Mouse (Mus musculus) gastrocnemius, postnatal 25 days (tissue): Measurements from ENCODE around the gene Ifnlr1. TPM values are rescaled to one million over a fixed set of nuclear protein-coding genes. Genes with fewer than 3 reads are reported as not detected.
"Not testable (repeated sequence)": the region's sequence is repeated elsewhere in the genome, so short reads cannot be mapped to it uniquely, and the experiment has no call there.

Source experiments
- DNase-seq: peaks from one replicate; pipeline ENCODE4 v3.0.0; 2022
- total RNA-seq, 2 experiments: library from RNA; stranded (reverse); gene quantifications; 1 replicate in 1 of 2; 2 replicates in 1 of 2; pipeline ENCODE4 v1.2.3; 2021

The Ifnlr1 gene
- total RNA-seq, 2 experiments from 2014 or later = 0.13 to 0.23 TPM

DNA sequence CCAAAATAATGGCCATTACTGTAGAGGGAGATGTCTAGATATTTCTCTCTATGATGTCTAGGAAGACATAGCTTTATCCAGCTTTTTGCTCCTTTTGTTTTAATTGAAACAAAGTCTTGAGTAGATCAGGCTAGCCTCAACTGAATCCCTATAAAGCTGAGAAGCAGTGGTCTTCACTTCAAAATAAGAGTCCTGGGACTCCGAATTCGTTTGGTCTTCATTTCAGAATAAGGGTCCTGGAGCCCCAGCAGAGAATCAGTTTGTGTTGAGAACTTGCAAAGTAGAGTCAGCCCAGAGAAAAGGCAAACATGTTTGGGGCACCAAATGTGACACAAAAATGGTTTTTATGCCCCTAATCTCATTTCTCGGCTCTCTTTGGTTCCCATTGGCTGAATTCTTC is 1.4 kb upstream of the Ifnlr1 start:
- no peak for DNase-seq

DNA sequence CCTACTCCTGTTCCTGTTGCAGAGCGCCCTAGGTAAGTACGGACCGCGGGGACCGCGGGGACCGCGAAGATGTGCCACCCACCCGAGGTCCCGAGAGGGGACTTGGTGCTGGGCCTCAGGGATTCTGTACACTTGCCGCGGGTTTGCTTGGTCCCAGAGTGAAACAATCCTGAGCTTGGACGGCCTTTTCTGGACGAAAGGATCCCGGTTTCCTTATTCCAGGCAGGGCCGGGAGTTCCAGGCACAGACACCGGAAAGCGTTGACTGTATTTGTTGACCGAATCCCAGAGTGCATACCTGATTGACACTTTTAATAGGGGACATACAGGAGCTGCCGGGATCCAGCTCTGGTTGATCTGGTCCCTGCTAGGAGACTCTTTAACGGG is 474 bp downstream of the Ifnlr1 start:
- no peak for DNase-seq

DNA sequence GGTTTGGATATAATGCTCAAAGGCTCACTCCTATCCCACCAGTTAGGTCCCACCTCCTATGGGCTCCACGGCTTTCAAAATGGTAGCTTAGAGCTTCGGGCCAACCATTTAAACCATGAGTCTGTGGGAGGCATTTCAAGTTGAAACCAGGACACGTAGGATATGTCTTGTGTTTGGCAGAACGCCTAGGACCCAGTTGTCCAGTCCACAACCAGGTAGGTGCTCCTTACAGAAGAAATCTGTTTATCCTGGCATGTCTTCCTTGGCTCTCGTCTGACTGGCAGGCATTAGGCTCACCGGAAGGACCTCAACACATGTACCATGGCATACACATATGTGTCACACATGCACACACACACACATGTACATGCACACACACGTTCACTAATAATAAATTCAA is 3.7 kb downstream of the Ifnlr1 start:
- DNase-seq = no peak

DNA sequence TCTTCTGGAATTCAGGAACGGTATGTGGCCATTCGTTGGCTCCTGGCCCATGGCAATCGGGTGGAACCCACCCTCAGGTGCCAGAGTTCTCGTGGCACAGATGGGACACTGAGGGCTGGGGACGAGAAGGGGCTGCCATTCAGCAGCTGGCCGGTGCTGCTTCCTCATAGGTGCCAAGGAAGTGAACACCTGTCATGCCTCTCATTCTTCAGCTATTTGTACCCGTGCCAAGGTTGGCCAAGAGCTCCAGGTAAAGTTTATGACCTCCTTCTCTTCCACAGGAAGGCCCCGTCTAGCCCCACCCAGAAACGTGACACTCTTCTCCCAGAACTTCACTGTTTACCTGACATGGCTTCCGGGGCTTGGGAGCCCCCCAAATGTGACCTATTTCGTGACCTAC is 4.2 kb downstream of the Ifnlr1 start:
- DNase-seq = no peak

DNA sequence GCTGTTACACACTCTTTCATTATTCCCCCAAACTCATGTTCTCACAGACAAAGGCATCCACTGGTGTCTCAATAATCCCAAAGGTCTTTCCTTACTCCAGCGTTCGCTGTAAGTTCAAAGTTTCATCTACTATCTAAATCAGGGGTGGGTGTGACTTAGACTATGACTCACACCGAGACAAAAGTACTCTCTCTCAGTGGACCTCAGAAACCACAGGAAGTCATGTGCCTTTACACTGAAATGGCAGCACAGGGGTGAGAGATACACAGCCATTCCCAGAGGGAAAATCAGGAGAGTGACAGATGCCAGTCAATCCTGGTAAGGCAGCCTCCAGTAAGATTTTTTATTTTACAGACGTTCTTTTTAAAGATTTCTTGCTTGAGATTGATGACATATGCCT is 6.8 kb downstream of the Ifnlr1 start:
- no peak for DNase-seq

DNA sequence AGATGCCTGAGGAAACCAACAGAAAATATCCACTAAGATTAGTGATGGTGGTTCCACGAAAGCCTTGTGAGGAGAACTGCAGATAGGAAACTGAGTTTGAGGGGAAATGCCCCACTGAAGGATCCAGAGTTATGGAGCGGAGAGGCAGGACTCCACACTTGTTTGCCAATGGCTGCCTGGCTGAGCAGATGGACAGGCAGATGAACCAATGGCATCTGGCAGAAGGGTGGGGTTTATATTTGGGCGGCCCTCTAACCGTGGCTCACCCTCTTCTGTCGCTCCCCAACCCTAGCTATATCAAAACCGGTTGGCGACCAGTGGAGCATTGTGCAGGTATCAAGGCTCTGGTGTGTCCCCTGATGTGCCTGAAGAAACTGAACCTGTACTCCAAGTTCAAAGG is 12.4 kb downstream of the Ifnlr1 start:
- DNase-seq = no peak

DNA sequence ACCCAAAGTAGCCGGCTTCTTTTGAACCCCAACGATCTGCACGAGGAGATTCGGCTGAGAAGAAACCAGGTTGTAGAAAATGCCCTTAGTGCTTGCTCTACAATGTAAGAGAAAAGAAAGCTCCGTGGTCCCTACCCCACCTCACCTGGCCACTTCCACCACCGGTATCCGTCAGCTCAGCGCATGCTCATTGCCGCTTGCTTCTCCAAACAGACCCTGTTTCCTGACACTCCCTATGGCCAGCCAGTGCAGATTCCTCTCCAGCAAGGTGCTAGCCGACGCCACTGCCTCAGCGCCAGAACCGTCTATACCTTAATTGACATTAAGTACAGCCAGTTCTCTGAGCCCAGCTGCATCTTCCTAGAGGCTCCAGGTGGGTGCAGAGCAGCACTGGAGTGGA is 17.4 kb downstream of the Ifnlr1 start:
- no peak for DNase-seq

DNA sequence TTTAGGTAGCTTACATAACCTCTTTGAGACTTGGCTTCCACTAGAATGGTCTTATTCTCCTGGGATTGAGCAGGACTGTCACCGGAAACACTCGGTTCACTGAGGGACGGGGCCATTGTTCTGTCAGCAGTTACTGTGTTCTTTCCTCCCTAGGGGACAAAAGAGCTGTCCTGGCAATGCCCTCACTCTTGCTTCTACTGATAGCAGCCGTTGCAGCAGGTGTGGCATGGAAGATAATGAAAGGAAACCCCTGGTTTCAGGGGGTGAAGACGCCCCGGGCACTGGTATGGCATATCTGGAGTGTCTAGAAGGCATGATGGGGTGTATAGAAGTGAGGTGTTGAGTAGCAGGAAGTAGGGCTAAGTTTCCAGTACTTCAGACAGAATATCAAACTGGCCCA is 17.9 kb downstream of the Ifnlr1 start:
- DNase-seq = peak; percentile 13

DNA sequence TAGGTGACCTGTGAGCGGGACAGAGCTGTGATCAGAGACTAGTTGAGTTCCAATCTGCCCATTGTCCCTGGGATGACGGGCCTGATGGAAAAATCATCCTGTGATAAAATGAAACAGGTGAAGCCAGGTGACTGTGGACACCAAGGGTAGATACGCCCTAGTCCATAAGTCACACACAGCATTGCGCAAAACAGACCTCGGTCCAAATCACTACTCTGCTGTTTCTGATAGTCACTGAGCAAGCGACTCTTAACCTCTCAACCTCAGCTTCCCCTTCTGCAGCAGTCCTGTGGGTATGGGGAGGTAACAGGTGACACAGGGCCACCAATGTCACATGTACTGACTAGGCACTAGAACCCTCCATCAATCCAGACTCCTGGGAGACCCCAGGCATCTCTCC is 20.0 kb downstream of the Ifnlr1 start:
- DNase-seq = no peak

DNA sequence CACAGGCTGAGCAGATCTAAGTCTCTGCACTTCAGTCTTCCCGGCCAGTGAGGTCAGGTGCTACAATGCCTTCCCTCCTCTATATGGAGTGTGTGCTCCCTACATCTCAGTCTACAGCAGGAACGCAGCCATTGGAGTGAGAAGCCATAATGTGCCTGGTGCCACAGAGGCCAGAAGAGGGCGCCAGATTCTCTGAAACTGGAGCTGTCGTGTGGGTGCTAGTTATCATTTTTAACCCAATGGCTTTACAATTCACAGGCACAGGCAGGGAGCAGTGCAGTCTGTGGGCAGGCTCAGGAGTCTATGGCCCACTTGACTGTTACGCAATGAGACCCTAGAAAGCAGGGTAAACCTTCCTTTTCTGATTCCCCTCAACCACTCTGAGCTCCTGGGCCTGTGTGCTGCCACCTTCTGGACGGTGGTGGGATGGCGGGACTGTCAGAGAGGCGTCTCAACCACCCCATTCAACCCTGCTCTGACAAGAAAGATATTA is 23.0 kb downstream of the Ifnlr1 start:
- peak; percentile 55 for DNase-seq

DNA sequence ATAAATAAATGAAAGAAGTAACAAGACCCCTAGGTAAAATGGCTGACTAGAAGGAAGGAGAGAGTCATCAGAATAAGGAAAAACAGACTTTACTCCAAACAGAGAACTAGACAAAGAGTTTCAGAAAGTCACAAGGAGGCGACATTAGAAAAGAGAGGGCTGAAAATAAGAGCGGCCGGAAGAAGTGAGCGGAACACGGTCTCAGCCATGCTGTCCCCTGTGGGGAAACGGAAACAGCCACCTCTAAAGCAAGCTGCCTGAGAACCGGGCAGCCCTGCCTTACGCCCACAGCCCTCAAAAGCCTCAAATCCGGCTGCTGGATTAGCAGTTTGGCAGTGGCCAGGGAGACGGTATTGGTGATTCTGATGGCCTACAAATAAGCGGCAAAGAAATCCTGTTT is 23.5 kb downstream of the Ifnlr1 start:
- no peak for DNase-seq

DNA sequence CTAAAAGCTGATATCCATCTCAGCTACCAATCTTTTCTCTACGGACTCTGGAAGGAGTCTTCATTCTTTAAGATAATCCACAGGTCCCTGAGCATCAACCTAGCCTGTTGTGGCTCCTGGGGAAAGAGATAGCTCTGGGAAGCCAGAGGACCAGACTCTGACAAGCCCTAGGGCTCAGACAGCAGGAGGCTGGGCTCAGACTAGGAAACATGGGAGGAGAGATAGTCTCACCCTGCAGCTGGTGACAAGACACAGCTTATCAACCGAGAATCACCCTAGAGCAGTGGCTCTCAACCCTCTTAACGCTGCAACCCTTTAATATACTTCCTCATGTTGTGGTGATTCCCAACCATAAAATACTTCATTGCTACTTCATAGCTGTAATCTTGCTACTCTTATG is 24.3 kb downstream of the Ifnlr1 start:
- no peak for DNase-seq

DNA sequence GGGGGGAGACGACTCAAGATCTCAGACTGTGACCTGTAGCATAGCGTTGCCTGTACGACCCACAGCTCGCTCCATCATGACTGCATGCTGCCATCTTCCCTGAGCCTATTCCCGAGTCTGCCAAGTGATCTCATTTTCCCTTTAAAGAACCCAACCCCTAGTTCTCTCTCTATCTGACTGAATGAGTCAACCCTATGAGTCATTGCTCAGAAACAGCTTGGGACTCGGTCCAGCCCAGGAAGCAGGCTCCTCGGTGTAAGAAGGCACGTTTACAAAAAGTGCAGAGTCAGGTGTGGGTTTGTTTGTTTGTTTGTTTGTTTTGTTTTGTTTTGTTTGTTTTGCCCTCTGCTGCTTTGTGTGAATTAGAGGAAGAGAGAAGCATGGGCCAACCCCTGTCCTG is 28.7 kb downstream of the Ifnlr1 start:
- DNase-seq = no peak

DNA sequence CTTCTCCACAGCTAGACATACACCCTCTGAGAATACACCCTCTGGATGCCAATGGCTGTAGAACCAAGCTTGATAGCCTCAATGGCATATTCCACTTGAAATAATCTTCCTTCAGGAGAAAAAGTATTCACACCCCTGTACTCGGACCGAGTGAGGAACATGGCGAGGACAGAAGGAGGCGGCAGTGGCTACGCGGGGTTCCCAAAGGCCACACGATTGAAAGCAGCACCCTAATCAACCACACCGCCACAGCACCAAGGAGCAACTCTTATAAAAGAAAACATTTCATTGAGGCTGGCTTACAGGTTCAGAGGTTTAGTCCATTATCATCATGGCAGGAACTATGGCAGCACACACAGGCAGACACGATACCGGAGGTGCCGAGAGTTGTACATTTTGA is 30.4 kb downstream of the Ifnlr1 start:
- DNase-seq = not testable (repeated sequence)

DNA sequence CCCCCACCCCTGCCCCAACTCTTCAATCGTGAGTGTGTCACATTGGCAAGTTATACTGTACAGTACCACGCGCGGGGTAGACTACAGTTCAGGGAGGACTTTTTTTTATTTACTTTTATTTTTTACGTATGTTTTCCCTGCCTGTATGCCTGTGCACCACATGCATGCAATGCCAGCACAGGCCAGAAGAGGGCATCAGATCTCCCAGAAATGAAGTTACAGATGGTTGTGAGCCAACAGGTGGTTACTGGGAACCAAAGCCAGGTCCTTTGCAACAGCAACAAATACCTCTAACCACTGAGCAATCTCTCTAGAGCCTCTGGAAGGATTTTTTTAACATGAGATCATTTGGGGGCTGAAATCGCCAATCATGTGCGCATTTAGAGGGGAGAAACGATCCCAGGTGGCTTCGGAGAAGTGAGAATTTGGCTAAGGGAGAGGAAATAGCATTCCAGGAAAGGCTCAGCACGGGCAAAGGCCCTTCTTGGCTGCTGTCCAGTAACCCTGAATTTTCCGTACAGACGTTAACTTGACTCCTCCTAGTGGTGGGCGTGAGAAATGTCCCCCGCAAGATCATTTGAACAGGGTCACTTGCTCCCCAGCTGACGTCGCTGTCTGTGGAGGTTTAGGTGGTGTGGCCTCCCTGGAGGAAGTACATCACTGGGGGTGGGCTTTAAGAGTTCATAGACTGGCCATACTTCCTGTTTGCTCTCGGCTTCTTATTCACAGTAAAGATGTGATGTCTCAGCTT is 36.6 kb downstream of the Ifnlr1 start:
- DNase-seq = no peak

DNA sequence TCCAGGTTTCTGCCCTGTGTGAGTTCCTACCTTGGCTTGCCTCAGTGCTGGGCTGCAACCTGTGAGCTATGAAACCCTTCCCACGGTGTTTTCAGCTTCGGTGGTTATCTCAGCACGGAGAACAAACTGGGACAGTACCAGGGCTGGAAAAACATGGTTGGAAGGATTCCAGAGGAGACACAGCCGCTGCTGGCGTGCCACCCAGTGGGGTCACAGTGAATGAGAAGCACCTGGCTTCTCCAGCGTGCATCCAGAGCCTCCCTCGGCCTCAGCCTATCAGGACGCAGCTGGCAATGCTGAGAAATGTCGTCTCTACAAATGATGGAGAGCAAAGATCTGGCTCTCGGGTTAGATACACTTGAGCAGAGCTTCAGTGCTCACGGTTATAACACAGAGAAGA is 40.3 kb downstream of the Ifnlr1 start:
- no peak for DNase-seq

DNA sequence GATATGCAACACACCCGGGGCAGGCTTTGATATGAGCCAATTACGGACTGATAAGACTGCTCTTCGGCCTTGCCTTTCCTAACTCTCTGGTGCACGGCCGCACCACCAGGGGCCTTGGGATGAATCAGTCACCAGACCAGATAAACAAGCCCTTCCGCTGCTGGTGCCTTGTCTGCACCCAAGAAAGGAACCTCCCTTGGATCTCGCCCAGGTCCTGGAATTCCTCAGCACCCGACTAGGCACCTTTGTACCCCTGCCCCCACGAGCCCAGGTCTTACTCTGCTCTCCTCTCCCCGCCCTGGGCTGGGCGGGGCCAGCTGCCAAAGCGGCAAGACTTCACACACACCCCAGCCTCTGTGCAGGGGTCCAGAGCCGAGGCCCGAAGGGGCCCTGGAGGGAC is 41.7 kb downstream of the Ifnlr1 start, which contains the start of gene Il22ra1:
TSS of gene Il22ra1 (plus strand) at position 356 of the 400 bp plus-strand sequence.
- DNase-seq = no peak

DNA sequence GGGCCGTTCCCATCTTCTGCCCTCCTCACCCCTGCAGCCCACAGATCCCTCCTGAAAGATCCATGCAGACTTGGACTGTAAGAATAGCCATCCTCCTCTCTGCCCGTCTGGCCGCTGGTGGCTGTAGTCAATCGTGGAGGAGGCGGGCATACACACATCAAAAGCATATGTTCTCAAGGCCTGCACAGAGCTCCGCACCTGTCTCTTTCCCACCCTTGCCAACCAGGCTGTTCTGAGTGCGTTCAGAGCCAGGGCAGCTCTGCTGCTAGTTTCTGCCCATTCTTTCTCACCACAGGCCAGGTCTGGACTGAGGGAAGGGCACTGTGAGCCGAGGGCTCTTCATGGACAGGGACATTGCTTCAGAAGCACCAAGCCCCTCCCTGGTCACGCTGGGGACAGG is 44.1 kb downstream of the Ifnlr1 start:
- DNase-seq = no peak

DNA sequence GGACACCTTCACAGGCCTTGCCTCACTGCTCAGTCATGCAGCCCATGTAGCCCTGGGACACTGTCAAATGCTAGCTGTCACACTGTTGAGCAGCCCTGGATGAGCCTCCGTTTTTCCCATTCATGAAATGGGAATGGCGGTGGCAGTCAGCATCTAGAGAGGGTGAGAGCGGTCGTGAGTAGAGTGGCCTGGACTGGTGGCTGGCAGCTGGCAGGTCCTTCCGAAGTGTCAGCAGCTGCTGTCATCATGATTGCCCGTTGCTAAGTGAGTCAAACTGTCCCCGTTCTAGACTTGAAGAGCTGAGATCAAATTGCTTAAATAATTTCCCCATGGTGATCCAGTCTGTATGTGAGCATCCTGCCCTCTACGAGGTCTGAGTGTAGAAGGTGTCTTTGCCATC is 44.9 kb downstream of the Ifnlr1 start:
- DNase-seq = peak; percentile 25

DNA sequence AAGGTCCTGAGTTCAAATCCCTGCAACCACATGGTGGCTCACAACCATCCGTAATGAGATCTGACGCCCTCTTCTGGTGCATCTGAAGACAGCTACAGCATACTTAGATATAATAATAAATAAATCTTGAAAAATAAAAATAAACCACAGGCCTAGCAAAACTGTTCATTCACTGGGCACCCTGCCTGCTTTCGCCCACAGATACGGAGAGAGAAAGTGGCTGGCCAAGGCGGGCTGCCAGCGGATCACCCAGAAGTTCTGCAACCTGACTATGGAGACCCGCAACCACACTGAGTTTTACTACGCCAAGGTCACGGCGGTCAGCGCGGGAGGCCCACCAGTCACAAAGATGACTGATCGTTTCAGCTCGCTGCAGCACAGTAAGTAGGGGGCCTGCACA is 47.8 kb downstream of the Ifnlr1 start:
- no peak for DNase-seq

DNA sequence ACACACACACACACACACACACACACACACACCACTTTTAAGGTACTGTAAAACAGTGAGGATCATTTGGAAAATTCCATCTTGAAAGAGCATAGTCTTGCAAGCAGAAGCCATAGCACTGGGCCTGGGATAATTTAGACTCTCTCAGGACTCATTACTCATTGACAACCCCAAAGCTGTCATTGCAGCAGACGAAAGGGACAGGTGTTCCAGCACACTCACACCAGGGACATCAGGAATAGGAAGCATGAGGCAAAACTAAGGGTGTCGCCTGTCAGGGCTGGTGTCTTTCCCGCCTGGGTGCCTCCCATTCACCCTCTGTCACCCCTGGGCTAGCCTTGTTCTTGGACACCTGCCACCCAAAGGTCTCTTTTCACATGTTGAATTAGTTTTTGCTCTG is 50.8 kb downstream of the Ifnlr1 start:
- DNase-seq = no peak

DNA sequence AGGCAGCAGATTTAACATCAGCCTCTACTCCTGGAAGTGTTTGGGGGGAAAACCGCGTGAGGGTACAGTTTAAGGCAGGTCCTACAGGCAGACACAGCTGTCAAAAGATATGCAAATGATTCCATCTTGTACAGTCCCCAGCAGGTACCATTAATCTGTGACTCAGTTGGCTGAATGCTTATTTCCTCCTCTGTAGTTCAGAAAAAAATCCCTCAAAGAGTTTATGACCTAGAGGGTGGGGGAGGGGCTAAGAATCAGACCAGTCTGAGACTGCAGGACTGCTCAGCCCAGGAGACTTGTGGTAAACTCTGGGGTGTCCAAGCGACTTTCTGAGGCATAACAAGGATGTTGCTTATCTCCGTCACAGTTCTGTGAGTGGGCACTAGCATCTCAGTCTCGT is 52.1 kb downstream of the Ifnlr1 start:
- DNase-seq = no peak

DNA sequence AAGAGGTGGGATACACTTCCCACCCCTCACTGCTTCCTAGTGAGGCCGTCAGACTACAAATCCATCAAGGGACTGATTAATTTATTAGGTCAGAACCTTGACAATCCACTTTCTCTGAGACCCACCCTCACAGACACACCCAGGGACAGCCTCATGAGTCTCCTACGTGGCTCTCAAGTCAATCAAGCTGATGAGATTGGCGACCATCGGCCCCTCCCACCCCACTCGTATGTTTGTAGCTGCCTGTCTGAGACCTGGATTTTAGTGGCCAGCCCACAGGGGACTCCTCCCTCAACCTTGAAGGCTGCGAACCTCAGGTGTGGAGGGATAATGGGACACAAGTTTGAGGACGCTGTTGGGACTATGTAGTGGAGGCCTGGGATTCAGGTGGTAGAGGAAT is 53.1 kb downstream of the Ifnlr1 start:
- DNase-seq = no peak

DNA sequence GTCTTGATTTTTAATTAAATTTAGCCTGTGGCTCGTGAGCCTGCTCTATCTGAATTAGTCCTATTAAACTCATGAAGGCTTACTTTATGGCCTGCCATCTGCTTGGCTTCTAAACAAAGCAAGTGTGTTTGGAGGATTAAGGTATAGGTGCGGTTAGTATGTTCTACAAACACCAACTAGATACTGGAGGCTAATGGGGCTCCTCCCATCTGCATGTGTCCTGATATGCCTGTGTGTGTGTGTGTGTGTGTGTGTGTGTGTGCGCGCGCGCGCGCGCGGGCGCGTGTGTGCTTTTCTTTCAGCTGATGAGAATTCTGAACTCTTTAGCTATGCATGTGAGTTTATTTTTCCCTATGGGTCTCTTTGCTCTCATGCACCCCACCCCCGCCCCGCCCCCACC is 53.6 kb downstream of the Ifnlr1 start:
- no peak for DNase-seq

DNA sequence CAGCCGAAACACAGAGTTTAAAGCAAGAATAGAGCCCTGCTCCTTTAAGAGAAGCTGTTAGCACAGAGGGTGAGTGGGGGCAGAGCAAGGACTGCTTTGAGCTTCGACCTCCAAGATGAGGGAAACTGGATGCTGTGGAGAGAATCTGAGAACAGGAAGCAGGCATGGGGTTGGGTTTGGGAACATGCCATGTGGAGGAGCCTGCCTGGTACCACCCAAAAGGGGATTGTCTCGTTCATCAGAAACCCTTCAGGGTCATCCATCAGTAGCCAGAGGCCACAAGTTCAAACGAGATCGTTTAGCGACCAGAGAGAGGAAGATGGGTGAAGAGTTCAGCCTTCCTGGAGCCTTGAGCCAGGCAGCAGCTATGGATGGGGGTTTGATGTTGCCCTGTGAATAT is 57.4 kb downstream of the Ifnlr1 start:
- no peak for DNase-seq
